8 mouse cellular contexts compared by ENCODE assay signal in the genomic region with DNA sequence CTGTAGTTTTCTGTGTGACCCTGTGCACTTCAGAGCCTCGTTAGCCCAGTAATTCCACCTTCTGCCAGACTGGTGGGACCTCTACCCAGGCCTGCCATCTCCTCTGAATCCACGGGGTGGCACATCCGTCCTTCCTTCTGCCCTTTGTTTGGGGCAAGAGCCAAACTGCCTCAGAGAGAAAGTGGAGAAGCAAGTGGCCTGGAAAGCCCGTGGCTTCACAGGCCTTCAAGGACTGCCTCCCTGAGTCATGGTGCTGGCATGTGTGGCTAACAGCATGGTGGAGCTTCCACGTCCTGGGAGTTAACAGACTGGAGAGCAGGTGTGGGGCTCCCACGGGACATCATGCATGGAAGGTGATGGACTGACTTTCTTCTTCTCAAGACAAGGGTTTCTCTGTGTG. TPM values are rescaled to one million over a fixed set of nuclear protein-coding genes. Genes with fewer than 3 reads are reported as not detected.
DNase-seq lines count a peak whose midpoint lies in the region; ATAC-seq and TF ChIP-seq lines count a peak whose summit lies in the region.
"Had no signal": no experiment of that assay in that cellular context is flagged by ENCODE, and none has a peak within 500 bp of the region (broad histone marks: within the 10 kb centered on the region; RNA-seq: fewer than 3 reads in every experiment).

No protein-coding gene starts in this region.

- H3K4me2 ChIP-seq in heart, embryonic 14.5 days (ENCODE audit: low read length), result no peak overlapping the region
- H3K4me2 ChIP-seq in myocyte (ENCODE audit: low read depth), result peak overlapping the region; percentile 65
- H3K4me2 ChIP-seq: neural tube, embryonic 12.5 days had no signal

- H3K27ac ChIP-seq in left cerebral cortex, adult 2 months, result no peak overlapping the region
- H3K27ac ChIP-seq in heart, embryonic 14.5 days (replicated peaks in 1 of 2; ENCODE audit: control insufficient read depth in 1 of 2, insufficient read depth in 1 of 2, low read depth in 2 of 2, low read length in 2 of 2), result peak overlapping the region; percentile 6 to 28; a peak in 1 of 4 replicates
- H3K27ac ChIP-seq: neural tube, embryonic 12.5 days had no signal

- H3K4me3 ChIP-seq in left cerebral cortex, adult 2 months, result no peak overlapping the region
- no peak overlapping the region for H3K4me3 ChIP-seq in heart, embryonic 14.5 days (ENCODE audit: control insufficient read depth in 1 of 2, insufficient read depth in 1 of 2, low read depth in 1 of 2, low read length in 2 of 2)
- no peak overlapping the region for H3K4me3 ChIP-seq in myocyte
- H3K4me3 ChIP-seq: neural tube, embryonic 12.5 days had no signal

- peak; percentile 28 for TF ChIP-seq POLR2A in myocyte (IDR thresholded peaks at IDR 0.05; ENCODE audit: insufficient read length, low read depth)

- intact Hi-C loops in left cerebral cortex, adult 2 months (cut with DNase I), result no loop called here
- intact Hi-C loops in left cerebral cortex, postnatal 36 days (cut with DNase I), result no loop called here

- 51% methylated on average over 6 of the region's 6 CpGs for WGBS in heart, embryonic 14.5 days

- H3K9me3 ChIP-seq in heart, embryonic 14.5 days (ENCODE audit: control insufficient read depth, low read length), result no peaks in the 10 kb centered on the region
- H3K9me3 ChIP-seq: neural tube, embryonic 12.5 days had no signal

- H3ac ChIP-seq in myocyte (ENCODE audit: control insufficient read depth, insufficient read length), result no peak overlapping the region

- peak; percentile 10 for TF ChIP-seq CTCF in left cerebral cortex, adult 2 months (IDR thresholded peaks at IDR 0.05)

- H3K36me3 ChIP-seq in heart, embryonic 14.5 days (ENCODE audit: control insufficient read depth, insufficient read depth, low read length), result peaks cover 44% of the 10 kb centered on the region
- peaks cover 20% of the 10 kb centered on the region for H3K36me3 ChIP-seq in myocyte (ENCODE audit: control insufficient read depth, insufficient read depth)

- no peaks in the 10 kb centered on the region for H3K79me2 ChIP-seq in myocyte (ENCODE audit: control insufficient read depth, insufficient read depth)

- H3K27me3 ChIP-seq in heart, embryonic 14.5 days (ENCODE audit: control insufficient read depth, insufficient read depth, low read length), result no peaks in the 10 kb centered on the region
- H3K27me3 ChIP-seq in myocyte (ENCODE audit: control insufficient read depth, insufficient read depth, insufficient read length), result no peaks in the 10 kb centered on the region
- H3K27me3 ChIP-seq: neural tube, embryonic 12.5 days had no signal

- DNase-seq in left cerebral cortex, adult 2 months (ENCODE audit: extremely low spot score in 1 of 2, low spot score in 2 of 2), result no peak
- no peak for DNase-seq in left cerebral cortex, postnatal 36 days (ENCODE audit: low spot score in 2 of 2)
- DNase-seq in adrenal gland, postnatal 36 days, result peak; percentile 80
- DNase-seq in left cerebral cortex, adult 8-10 months (ENCODE audit: low spot score in 2 of 2), result no peak

- no peak for ATAC-seq in heart, embryonic 14.5 days (ENCODE audit: insufficient number of reproducible peaks, insufficient read depth, low FRiP score, low read depth)
- no peak for ATAC-seq in activated CD4-positive, CD25-positive, alpha-beta regulatory T cell, adult 4 months

- no peak overlapping the region for H3K9ac ChIP-seq in heart, embryonic 14.5 days (ENCODE audit: low read length)
- H3K9ac ChIP-seq: neural tube, embryonic 12.5 days had no signal

- peaks cover 39 to 59% of the 10 kb centered on the region in 2 experiments for H3K4me1 ChIP-seq in heart, embryonic 14.5 days (ENCODE audit: control insufficient read depth in 2 of 2, insufficient read depth in 2 of 2, low read length in 2 of 2)
- H3K4me1 ChIP-seq: neural tube, embryonic 12.5 days had no signal

TF ChIP-seq in myocyte, 11 proteins besides CTCF, POLR2A, EP300 and RAD21:
- TF ChIP-seq MYOG (IDR thresholded peaks at IDR 0.05; ENCODE audit: control insufficient read depth in 1 of 3, insufficient read depth in 1 of 3, insufficient read length in 2 of 3, low read depth in 2 of 3) (peak; percentile 14 to 92 (median 67)), TCF3 (IDR thresholded peaks at IDR 0.05; ENCODE audit: insufficient read length, low read depth) (peak; percentile 61), SRF (IDR thresholded peaks at IDR 0.05; ENCODE audit: control insufficient read depth, insufficient read length, low read depth) (peak; percentile 18), REST (IDR thresholded peaks at IDR 0.05; ENCODE audit: insufficient read depth, insufficient read length) (no peak), TCF12 (IDR thresholded peaks at IDR 0.05; ENCODE audit: insufficient read depth, poor library complexity, severe bottlenecking) (peak; percentile 46), MAX (IDR thresholded peaks at IDR 0.05; ENCODE audit: low read depth) (no peak), CEBPB (IDR thresholded peaks at IDR 0.05; ENCODE audit: insufficient read depth, poor library complexity, severe bottlenecking) (no peak), POLR2AphosphoS2 (IDR thresholded peaks at IDR 0.05; ENCODE audit: insufficient read length, low read depth) (peak; percentile 84), E2F4 (IDR thresholded peaks at IDR 0.05; ENCODE audit: insufficient read depth) (no peak), MYOD1 (IDR thresholded peaks at IDR 0.05; ENCODE audit: control insufficient read depth in 1 of 3, insufficient read length in 2 of 3, low read depth in 2 of 3) (peak; percentile 5 to 94 (median 92))

RNA-seq across cellular contexts. Expression of gene Spc24, which starts 8.8 kb away (rescaled TPM):
- 1 to 10 TPM; 1.7 to 2.4 TPM for total RNA-seq in left cerebral cortex, adult 2 months (2021)
- 1 to 10 TPM; 1.5 TPM for total RNA-seq in left cerebral cortex, postnatal 36 days (2021)
- total RNA-seq in adrenal gland, postnatal 36 days (2021), result 1 to 10 TPM; 2.3 to 3.9 TPM
- 82.9 and 97.9 TPM in 2 replicates for polyA plus RNA-seq in heart, embryonic 14.5 days (2014; fragmentation: Nextera tagmentation; extraction: Ambion mirVana)
- polyA plus RNA-seq in myocyte (2012; fragmentation: generic; extraction: Trizol), result 31.0 TPM
- 10 to 100 TPM; 18.7 to 25.8 TPM for polyA plus RNA-seq in activated CD4-positive, CD25-positive, alpha-beta regulatory T cell, adult 4 months (2017; shearing (Covaris generic))
- 1 to 10 TPM; 2.0 to 2.5 (median 2.2) TPM for total RNA-seq in left cerebral cortex, adult 8-10 months (2022)

RNA-seq across cellular contexts. Expression of gene Ldlr, which starts 28.1 kb away (rescaled TPM):
- 10 to 100 TPM; 15.8 to 17.7 TPM for total RNA-seq in left cerebral cortex, adult 2 months (2021)
- 10 to 100 TPM; 16.1 to 21.0 TPM for total RNA-seq in left cerebral cortex, postnatal 36 days (2021)
- 100 to 1,000 TPM; 119 to 184 TPM for total RNA-seq in adrenal gland, postnatal 36 days (2021)
- 7.3 and 10.8 TPM in 2 replicates for polyA plus RNA-seq in heart, embryonic 14.5 days (2014; fragmentation: Nextera tagmentation; extraction: Ambion mirVana)
- 106 TPM for polyA plus RNA-seq in myocyte (2012; fragmentation: generic; extraction: Trizol)
- 10 to 100 TPM; 12.6 to 20.6 TPM for polyA plus RNA-seq in activated CD4-positive, CD25-positive, alpha-beta regulatory T cell, adult 4 months (2017; shearing (Covaris generic))
- total RNA-seq in left cerebral cortex, adult 8-10 months (2022), result 10 to 100 TPM; 23.7 to 32.4 (median 28.6) TPM

RNA-seq across cellular contexts. Expression of gene Kank2, which starts 47.2 kb away (rescaled TPM):
- total RNA-seq in left cerebral cortex, adult 2 months (2021), result 1 to 10 TPM; 8.5 to 8.8 TPM
- 1 to 10 TPM; 6.5 to 8.4 TPM for total RNA-seq in left cerebral cortex, postnatal 36 days (2021)
- 10 to 100 TPM; 31.2 to 38.3 TPM for total RNA-seq in adrenal gland, postnatal 36 days (2021)
- 11.1 and 11.6 TPM in 2 replicates for polyA plus RNA-seq in heart, embryonic 14.5 days (2014; fragmentation: Nextera tagmentation; extraction: Ambion mirVana)
- 49.4 TPM for polyA plus RNA-seq in myocyte (2012; fragmentation: generic; extraction: Trizol)
- not detected for polyA plus RNA-seq in activated CD4-positive, CD25-positive, alpha-beta regulatory T cell, adult 4 months (2017; shearing (Covaris generic))
- total RNA-seq in left cerebral cortex, adult 8-10 months (2022), result 10 to 100 TPM in 1 of 4 experiments, 1 to 10 TPM in 3; 9.1 to 10.9 (median 9.6) TPM

Comparison
In these comparisons a context has a peak if more than half of its experiments do, and no peak if none do; other contexts are left out.
1. DNase-seq: peak in adrenal gland, postnatal 36 days (2 of 2); none in left cerebral cortex, adult 2 months (0 of 2), left cerebral cortex, postnatal 36 days (0 of 2) and left cerebral cortex, adult 8-10 months (0 of 2).